Mouse (Mus musculus) cerebellum, postnatal 25 days (tissue): ENCODE measurements at regions not wholly inside any gene's neighbourhood (a gene's known extent, or its start where the extent isn't known, plus 50 kb on each side); places are given as distances from the start of the nearest gene placed in this dataset.

Experiments used
- DNase-seq, 2 experiments: peaks; one replicate each; pipeline ENCODE4 v3.0.0; 2021; ENCODE audit warnings: mixed read lengths in 2 of 2

DNA sequence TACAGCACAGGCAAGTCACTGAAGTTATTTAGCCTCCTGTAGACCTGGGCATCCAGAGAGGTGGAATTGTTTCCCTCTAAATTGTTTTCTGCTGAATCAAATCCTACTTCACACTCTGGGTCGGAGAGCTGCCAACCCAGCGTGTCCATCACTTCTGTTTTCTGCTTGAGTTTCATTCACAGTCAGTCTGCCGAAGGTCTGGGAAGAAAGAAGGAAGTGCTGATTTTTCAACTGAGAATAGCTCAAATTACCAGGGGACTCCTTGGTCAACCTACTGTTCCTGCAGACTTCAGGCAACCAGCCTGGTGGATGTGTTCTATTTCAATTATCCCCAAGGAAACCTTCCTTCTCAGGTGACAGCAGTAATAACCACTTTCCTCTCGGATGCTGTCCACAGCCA lies 179.1 kb upstream of the Nckap5 start:
- DNase-seq = no peak

DNA sequence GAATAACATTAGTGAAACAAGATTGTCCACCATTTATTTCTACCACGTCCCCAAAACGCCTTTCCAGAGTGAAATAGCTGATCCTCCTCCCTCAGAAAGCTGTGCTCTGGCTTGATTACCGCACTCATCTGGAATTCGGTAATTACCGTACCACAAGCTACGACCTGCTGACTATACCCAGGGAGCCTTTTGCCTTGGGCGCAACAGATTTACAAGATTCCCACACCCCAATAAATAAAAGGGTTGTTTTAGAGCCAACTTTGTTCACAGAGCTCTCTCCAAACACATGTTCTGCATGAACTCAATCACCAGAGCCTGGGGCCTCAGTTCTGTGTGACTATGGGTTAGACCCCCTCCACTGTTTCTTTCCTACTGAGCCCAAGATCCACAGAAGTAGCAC lies 171.1 kb upstream of the Nckap5 start:
- no peak for DNase-seq

DNA sequence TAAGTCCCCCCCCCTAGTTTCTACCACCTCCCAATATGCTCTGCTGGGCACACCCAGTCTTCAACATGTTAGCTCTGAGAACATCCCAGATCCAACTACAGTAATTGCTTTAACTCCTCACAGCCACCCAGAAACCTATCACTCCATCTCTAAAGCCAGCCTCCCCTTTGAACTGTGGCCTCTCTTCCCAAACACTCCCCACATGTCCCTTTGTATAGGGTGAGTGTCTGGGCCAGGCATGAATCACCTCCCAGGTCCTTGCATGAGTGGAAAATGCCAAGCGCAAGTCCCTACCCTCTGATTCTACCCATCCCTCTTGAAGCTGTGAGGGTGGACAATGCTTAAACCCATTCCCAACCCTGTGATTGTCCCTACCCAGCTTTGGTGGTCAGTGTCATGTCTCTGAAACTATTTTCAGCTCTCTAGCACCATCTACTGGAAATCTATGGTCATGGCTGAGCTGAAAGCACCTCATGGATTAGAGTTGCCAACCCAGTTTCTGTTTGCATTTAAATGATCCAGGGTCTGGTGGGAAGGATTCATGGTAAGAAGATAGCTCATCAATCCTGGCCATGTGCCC lies 162.6 kb upstream of the Nckap5 start:
- DNase-seq = peak; percentile 22 to 44

DNA sequence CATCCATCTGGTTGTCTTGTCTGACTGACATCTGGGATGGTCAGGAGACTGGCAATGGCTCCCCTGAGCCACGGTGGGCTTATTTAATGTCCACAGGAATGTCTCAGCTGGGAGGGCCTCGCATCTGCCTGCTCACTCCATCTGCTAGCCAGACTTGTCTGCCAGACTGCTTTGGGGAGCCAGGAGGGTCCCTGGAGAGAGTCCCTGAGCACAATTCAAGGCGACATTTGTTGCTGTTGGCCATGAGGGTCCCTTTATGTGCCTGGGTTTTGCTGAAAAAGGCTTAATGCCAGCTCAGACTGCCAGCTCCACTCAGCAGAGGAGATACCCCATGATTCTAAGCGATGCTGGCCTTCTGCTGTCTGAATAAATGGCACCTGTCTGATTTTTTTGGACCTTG lies 161.8 kb upstream of the Nckap5 start:
- no peak for DNase-seq

DNA sequence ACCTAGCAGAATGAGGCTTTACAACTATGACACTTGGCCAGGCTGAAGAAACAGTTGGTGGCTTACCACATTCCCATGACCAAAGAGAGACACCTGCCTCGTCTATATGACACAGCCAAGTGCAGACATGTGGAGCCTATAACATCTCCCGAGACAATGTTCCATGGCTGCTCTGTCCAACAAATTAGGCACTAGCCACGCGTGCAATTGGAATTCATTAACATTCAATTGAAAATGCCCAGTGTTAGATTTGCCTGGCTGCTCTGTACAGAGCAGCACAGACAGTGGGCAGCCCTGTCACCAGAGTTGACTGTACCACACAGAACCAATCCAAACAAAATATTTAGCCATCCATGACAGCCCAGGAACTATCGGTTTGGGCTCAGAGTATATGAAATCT lies 152.2 kb upstream of the Nckap5 start:
- DNase-seq = no peak

DNA sequence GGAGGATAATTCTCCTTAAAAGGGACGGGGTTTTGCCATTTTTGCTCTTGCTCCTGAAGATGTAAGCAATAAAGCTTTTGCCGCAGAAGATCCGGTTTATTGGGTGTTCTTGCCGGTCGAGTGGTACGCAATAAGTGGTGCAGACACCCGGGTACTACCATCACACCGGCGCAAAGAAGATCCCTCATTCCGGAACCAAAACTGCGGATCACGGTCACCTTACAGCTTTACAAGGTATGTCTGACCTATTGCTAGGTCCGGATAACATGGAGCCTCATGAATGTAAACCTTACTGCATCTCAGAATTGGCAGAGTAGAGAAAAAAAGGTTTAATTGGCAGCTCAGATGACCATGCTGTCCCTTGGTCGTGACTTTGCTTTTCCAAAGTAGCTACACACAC lies 149.7 kb upstream of the Nckap5 start:
- DNase-seq = no peak

DNA sequence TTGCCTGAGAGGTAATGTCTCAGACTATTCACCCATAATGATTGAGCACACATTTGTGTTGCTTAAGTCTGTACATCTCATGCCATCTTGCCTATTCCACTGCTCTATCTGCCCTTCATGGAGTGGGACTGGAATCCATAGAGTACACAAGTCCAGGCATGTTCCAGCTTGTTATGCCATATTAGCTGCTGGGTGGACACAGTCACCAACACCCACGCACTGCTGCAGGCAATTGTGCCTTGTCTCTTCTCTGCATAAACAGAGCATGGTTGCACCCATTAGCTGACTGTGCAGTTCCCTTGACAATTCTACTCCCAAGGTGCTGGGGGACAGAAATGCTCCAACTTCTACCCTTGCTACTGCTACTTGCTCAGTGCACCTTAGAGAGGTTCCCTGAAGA lies 143.3 kb upstream of the Nckap5 start:
- DNase-seq = no peak

DNA sequence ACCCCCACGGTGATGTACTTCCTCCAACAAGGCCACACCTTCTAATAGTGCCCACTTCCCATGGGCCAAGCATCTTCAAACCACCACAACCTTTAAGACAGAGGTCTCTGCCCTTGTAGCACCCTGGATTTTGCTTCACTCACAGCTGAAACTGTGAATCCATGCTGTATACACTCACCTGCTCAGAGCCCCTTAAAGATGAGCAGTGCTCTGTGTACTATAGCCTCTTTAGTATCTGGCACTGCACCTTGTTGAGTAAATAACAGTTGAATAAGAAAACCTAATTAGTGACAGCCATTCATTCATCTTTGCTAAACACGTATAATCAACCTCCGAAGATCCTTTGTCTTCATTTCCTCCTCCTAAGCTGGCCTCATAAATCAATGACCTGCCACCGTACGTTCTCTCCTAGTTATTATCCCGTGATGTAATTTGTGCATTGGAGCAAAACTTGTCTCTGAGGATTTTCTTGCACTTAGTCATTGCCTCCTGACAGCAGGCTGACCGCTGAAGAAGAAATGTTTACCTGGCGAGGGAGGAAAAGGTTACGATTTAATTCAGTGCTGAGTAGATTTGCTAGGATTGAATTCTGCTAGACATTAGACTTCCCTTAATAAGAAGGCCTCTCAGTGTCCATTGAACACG lies 141.3 kb upstream of the Nckap5 start:
- no peak for DNase-seq

DNA sequence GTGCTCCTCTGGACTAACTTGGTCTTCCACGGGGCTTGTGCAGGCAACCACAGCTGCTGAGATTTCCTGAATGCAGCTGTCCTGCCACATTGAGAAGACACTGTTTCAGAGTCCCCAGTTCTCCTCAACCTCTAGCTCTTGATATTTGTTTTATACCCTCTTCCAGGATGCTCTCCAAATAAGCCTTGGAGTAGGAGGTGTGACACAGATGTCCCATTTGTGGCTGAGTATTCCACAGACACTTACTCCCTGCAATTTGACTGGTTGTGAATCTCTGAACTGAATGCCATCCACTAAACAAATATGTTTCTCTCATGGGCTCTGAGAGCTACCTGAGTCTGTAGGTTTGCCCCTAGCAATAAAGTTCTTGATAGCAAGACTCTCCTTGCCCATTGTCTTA lies 140.5 kb upstream of the Nckap5 start:
- DNase-seq = no peak

DNA sequence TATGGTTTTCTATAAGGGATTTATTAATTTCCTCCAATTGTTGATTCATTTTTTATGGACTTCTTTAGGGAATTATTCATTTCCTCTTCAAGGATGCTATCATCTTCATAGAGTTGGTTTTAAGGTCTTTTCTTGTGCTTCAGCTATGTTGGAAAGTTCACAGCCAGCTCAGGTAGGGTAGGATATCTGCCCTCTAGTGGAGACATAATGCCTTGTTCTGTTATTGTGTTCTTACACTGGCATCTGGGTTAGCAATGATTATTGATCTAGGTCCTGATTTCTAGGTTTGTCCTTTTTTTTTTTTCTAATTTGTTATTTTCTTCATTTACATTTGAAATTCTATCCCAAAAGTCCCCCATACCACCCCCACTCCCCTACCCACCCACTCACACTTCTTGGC lies 135.8 kb upstream of the Nckap5 start:
- DNase-seq = no peak

DNA sequence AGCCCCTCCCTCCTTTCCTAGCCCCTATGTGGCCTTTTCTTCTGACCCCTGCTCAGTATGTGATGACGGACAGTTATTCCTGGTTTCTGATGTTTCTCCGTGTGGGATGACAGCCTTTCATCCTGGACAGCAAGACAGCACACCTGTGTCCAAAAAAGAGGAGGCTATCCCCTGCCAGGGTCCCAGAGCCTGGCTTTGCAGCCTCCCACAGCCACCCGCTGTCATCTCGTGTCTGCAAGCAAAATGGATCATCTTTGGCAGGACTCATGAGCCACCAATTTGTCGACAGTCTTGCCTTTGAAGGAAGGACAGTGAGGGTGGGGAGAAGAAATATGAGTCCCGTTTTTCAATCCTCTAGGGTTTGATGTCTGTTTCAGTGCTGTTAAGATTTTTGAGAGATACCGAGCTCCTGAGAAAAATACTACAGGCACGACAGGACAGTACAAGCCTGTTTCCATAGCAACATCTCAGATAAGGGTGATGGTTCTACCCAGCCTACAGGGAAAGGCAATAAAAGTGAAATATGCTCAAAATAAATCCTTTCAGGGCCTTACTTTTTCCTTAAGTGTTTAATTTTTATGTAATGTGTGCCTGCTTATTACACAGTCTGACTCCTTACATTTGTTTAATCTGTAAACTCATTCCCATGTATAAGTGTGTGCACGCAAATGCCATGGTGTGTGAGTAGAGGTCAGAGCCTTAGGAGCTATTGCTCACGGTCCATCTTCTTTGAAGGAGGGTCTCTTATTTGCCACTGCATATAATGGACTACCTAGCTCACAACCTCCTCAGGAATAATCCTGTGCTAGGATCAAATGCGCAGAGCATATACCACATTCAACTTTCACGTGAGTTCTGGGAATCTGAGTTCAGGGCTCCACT lies 125.5 kb upstream of the Nckap5 start:
- DNase-seq = no peak

- DNase-seq = no peak
Measured at GRCm38 (mm10) chr1:126947860-126948259, 117.3 kb upstream of the Nckap5 start.

DNA sequence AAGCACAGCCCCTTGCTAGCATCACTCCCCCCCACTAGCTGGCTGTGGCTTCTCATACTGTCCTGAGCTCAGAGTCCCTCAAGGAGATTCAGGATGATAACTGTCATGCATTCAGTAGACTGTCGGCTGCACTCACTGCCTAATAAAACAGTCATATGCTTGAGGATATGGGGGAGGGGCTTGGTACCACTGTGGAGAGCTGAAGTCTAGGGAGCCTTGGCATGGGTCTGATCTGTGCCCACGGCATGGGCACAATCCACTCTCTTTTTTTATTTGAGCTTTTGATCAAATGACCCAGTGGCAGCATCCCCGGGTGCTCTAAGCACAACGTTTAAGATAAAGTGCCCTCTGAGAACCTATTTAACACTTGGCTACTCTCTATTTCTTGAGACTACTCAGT lies 102.1 kb upstream of the Nckap5 start:
- DNase-seq = no peak

- DNase-seq = peak; percentile 90
Measured at GRCm38 (mm10) chr1:126931754-126932153, 101.2 kb upstream of the Nckap5 start.

DNA sequence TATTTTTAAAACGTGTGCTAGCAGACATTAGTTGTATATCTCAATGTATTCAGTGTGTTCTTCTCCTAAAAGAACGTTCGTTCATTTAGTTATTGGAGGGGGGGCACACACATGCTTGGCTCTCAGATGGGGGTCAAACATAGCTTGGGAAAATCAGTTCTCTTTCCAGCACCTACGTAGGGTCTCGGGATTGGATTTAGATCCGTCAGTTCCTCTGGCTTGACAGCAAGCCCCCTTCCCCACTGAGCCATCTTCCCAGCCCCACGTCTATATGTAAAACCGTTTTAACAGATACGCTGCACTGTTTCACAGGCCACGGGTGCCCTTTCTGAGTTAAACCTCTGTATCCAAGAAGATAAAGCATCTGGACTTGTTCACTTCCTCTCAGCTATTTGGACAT lies 100.5 kb upstream of the Nckap5 start:
- no peak for DNase-seq

- DNase-seq = no peak
Measured at GRCm38 (mm10) chr1:126930611-126931010, 100.0 kb upstream of the Nckap5 start.

- DNase-seq = peak in 1 of 2 experiments; percentile 60
Measured at GRCm38 (mm10) chr1:126929666-126930065, 99.1 kb upstream of the Nckap5 start.

- no peak for DNase-seq
Measured at GRCm38 (mm10) chr1:126928186-126928585, 97.6 kb upstream of the Nckap5 start.

DNA sequence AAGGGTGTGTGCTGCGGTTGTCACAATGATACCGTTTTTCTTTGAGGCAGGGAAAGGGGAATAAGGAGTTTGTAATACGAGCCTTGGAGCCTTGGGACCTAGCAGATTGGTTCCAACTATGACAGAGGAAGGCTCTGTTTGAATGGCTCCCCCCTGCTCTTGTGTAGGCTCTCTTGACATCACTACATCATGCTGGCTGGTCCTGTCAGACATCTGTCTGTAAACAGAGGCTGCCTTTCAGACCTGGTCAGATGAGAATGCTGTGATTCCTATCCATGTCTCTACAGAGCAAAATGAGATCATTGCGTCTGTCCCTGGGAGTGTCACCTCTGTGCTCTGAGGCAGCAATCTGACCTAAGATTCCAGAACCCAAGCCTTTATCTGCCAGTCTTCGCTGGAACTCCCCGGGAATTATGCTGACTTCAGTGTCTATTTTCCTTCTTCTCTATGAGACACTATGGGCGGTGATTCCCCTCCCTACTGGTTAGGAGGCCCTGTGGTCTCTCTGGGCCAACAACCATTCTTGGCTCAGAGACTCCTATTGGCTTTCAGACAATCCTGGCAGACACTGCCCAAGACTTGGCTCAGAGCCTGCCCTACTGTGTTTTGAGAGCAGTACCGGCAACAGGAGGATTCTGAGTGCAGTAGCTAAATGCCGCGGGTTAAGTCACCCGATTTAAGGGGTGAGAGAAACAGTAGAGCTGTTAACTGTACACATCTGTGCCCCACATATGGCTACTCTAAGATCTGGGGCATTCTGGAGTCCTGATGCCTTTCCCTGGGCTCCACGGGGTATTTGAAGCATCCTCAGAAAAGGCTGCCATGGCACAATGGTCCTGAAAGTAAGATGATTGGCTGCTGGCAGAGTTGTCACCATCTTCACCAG lies 94.8 kb upstream of the Nckap5 start:
- peak; percentile 89 to 93 for DNase-seq

GRCm38 (mm10) chr1:126923981-126924380 lies 93.4 kb upstream of the Nckap5 start:
- DNase-seq = peak; percentile 20 to 30

DNA sequence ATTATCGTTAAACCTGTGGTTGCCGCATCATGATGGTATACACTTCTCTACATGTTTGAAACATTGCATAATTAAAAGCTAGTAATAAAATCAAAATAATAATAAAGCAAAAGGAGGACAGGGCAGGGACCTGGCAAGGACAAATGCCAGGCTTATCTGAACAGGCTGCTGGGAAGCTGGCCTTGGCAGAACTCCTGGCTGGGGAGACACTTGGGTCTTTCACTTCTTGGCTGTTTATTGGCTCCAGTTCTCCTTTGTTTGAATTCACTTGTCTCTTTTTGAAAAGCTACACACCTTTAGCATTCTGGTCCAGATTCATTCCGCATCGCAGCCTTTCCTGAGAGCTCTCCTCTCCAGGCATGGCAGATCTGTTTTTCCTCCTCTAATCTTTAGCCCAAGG lies 91.6 kb upstream of the Nckap5 start:
- peak in 1 of 2 experiments; percentile 18 for DNase-seq

DNA sequence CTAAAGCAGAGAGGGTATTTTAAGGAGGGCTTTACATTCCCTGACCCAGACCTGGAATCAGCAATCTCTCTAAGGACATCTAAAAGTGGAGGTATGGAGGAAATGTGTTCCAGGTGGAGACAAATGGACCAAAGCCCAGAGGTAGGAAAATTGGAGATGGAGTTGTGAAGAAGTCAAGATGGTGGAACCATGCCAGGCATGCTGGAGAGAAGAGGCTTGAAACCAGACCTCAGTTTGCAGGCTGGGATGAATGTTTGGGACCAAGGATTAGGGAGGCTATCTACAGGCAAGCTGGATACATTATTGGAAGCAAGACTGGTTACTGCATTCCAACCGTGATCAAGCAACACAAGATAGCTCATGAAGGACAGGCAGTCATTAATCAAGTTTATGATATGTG lies 88.3 kb upstream of the Nckap5 start:
- no peak for DNase-seq

- no peak for DNase-seq
Measured at GRCm38 (mm10) chr1:126917872-126918271, 87.3 kb upstream of the Nckap5 start.
